Mouse (Mus musculus) neural tube, embryonic 10.5 days (tissue): Measurements from ENCODE around the gene Bloc1s3.

ENCODE experiments used
- DNase-seq: peaks from one replicate; pipeline ENCODE4 v3.0.0-alpha.2; 2017; ENCODE audit warnings: low spot score; ENCODE audit errors: extremely low spot score

Gene Bloc1s3

GRCm38 (mm10) chr7:19455819-19456495 lies 52.2 kb downstream of the Bloc1s3 start:
- no peak for DNase-seq

- DNase-seq: no peak
Observed at GRCm38 (mm10) chr7:19455186-19455585, 53.0 kb downstream of the Bloc1s3 start.
